ENCODE assay signal across 8 mouse cellular contexts in the genomic region with DNA sequence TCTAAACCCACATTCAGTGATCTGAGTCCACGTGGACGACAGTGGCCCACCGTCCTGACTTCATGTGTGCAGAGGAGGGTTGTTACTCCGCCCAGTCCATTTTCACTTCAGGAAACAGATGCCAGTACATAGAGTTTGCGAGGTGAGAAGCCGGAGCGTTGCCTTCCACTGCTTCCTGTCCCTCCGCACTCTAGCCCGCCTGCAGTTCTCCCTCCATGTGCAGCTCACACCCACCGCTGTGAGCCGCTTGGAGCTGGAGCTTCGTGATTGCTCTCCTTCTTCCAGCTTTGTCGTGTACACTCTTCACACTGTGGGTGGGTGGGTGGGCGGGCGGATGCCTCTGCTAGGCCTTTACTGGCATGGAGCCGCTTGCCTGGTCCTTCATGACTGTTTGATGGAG. TPM values are rescaled to one million over a fixed set of nuclear protein-coding genes. Genes with fewer than 3 reads are reported as not detected.
DNase-seq lines count a peak whose midpoint lies in the region; ATAC-seq and TF ChIP-seq lines count a peak whose summit lies in the region.

No protein-coding gene starts in this region.

- TF ChIP-seq CTCF in lung, adult 2 months (IDR thresholded peaks at IDR 0.05; ENCODE audit: insufficient read depth, low read length), result no peak

- TF ChIP-seq POLR2A in lung, adult 2 months (IDR thresholded peaks at IDR 0.05; ENCODE audit: borderline replicate concordance, extremely low read depth, low read depth, low read length), result no peak

- no peak for ATAC-seq in forebrain, embryonic 12.5 days (ENCODE audit: low FRiP score)
- ATAC-seq in forebrain, embryonic 13.5 days, result no peak
- peak; percentile 16; the same call in 1 of the 2 replicates for ATAC-seq in lung, embryonic 16.5 days (ENCODE audit: low read depth)

- WGBS in forebrain, embryonic 12.5 days, result 71% methylated on average over 16 of the region's 16 CpGs
- WGBS in forebrain, embryonic 13.5 days, result 72% methylated on average over 16 of the region's 16 CpGs
- WGBS in lung, embryonic 16.5 days, result 24% methylated on average over 16 of the region's 16 CpGs
- WGBS in lung, adult 2 months, result 31% methylated on average over 16 of the region's 16 CpGs

- DNase-seq in lung, adult 2 months, result no peak
- peak; percentile 67 to 76 for DNase-seq in left cerebral cortex, postnatal 36 days (ENCODE audit: low spot score in 2 of 2)
- peak; percentile 65 to 75 for DNase-seq in right cerebral cortex, adult 2 months (ENCODE audit: low spot score in 2 of 2)
- no peak for DNase-seq in adipocyte (ENCODE audit: low spot score)
- no peak for DNase-seq in gastrocnemius, adult 8-10 months (ENCODE audit: low spot score in 2 of 2)

- H3K4me2 ChIP-seq in forebrain, embryonic 12.5 days, result no peak overlapping the region
- H3K4me2 ChIP-seq in forebrain, embryonic 13.5 days, result no peak overlapping the region
- H3K4me2 ChIP-seq in lung, embryonic 16.5 days (ENCODE audit: low read depth, low read length), result peak overlapping the region; percentile 15; the same call in 1 of the 2 replicates

- peak overlapping the region; percentile 31; the same call in 1 of the 2 replicates for H3K27ac ChIP-seq in forebrain, embryonic 12.5 days
- no peak overlapping the region; the same call in 1 of the 2 replicates for H3K27ac ChIP-seq in forebrain, embryonic 13.5 days
- no peak overlapping the region for H3K27ac ChIP-seq in lung, embryonic 16.5 days (ENCODE audit: low read length)

- H3K4me3 ChIP-seq in forebrain, embryonic 12.5 days (replicated peaks), result no peak overlapping the region
- H3K4me3 ChIP-seq in forebrain, embryonic 13.5 days, result no peak overlapping the region
- H3K4me3 ChIP-seq in lung, embryonic 16.5 days (ENCODE audit: low read length), result no peak overlapping the region
- H3K4me3 ChIP-seq in lung, adult 2 months (replicated peaks; ENCODE audit: extremely low read depth, low read depth, low read length), result no peak overlapping the region

- no peaks in the 10 kb centered on the region for H3K27me3 ChIP-seq in forebrain, embryonic 12.5 days
- H3K27me3 ChIP-seq in forebrain, embryonic 13.5 days, result no peaks in the 10 kb centered on the region
- H3K27me3 ChIP-seq in lung, embryonic 16.5 days (ENCODE audit: control insufficient read depth, insufficient read depth, low read depth, low read length), result no peaks in the 10 kb centered on the region

- no peaks in the 10 kb centered on the region for H3K36me3 ChIP-seq in forebrain, embryonic 12.5 days (replicated peaks)
- no peaks in the 10 kb centered on the region for H3K36me3 ChIP-seq in forebrain, embryonic 13.5 days (ENCODE audit: poor library complexity, severe bottlenecking)
- H3K36me3 ChIP-seq in lung, embryonic 16.5 days (ENCODE audit: control insufficient read depth, insufficient read depth, low read length), result no peaks in the 10 kb centered on the region

- no peaks in the 10 kb centered on the region for H3K9me3 ChIP-seq in forebrain, embryonic 12.5 days
- H3K9me3 ChIP-seq in forebrain, embryonic 13.5 days (replicated peaks), result no peaks in the 10 kb centered on the region
- no peaks in the 10 kb centered on the region for H3K9me3 ChIP-seq in lung, embryonic 16.5 days (ENCODE audit: control insufficient read depth, low read length)

- H3K9ac ChIP-seq in forebrain, embryonic 12.5 days, result no peak overlapping the region
- no peak overlapping the region for H3K9ac ChIP-seq in forebrain, embryonic 13.5 days
- no peak overlapping the region for H3K9ac ChIP-seq in lung, embryonic 16.5 days (ENCODE audit: low read length)

- H3K4me1 ChIP-seq in forebrain, embryonic 12.5 days, result peaks cover 29% of the 10 kb centered on the region
- H3K4me1 ChIP-seq in forebrain, embryonic 13.5 days, result peaks cover 28% of the 10 kb centered on the region
- peaks cover 20% of the 10 kb centered on the region for H3K4me1 ChIP-seq in lung, embryonic 16.5 days (replicated peaks; ENCODE audit: control insufficient read depth, insufficient read depth, low read length)
- peaks cover 10% of the 10 kb centered on the region for H3K4me1 ChIP-seq in lung, adult 2 months (ENCODE audit: control insufficient read depth, insufficient read depth, low read length)

- intact Hi-C loops in left cerebral cortex, postnatal 36 days (cut with DNase I), result loop anchor here (2.0 kb wide), 1 partner anchor 53 kb away; a partner anchor contains a TSS

RNA-seq across cellular contexts. Expression of a gene that starts 53.8 kb away (rescaled TPM):
- polyA plus RNA-seq in forebrain, embryonic 12.5 days (2016; fragmentation: Nextera tagmentation; extraction: Ambion mirVana), result 25.8 and 27.3 TPM in 2 replicates
- polyA plus RNA-seq in forebrain, embryonic 13.5 days (2015; fragmentation: Nextera tagmentation; extraction: Ambion mirVana), result 18.8 and 20.3 TPM in 2 replicates
- 9.6 and 10.4 TPM in 2 replicates for polyA plus RNA-seq in lung, embryonic 16.5 days (2015; fragmentation: Nextera tagmentation; extraction: Ambion mirVana)
- polyA plus RNA-seq in lung, adult 2 months (2012; rRNA removed), result 11.0 and 14.6 TPM in 2 replicates
- 10 to 100 TPM; 64.8 to 68.3 TPM for total RNA-seq in left cerebral cortex, postnatal 36 days (2021)
- total RNA-seq in gastrocnemius, adult 8-10 months (2022), result 1 to 10 TPM; 5.7 to 6.2 (median 5.7) TPM

Comparison
In these comparisons a context has a peak if more than half of its experiments do, and no peak if none do; other contexts are left out.
1. DNase-seq: peak in left cerebral cortex, postnatal 36 days (2 of 2) and right cerebral cortex, adult 2 months (2 of 2); none in lung, adult 2 months (single experiment), adipocyte (single experiment) and gastrocnemius, adult 8-10 months (0 of 2).